Mouse (Mus musculus) myocyte (in vitro differentiated cells): ENCODE measurements at regions not wholly inside any gene's neighbourhood (a gene's known extent, or its start where the extent isn't known, plus 50 kb on each side); places are given as distances from the start of the nearest gene placed in this dataset.

Experiments
- H3K27me3 ChIP-seq: one replicate; pipeline ENCODE4 v1.6.1; 2011; ENCODE audit not compliant: control insufficient read depth, insufficient read depth, insufficient read length
- H3K36me3 ChIP-seq: one replicate; pipeline ENCODE4 v1.6.1; 2011; ENCODE audit not compliant: control insufficient read depth, insufficient read depth
- H3K4me2 ChIP-seq: one replicate; pipeline ENCODE4 v1.6.1; 2011; ENCODE audit warnings: low read depth, control low read depth
- H3K4me3 ChIP-seq: one replicate; pipeline ENCODE4 v1.5.1; 2011; ENCODE audit warnings: mild to moderate bottlenecking, control low read depth, moderate library complexity
- H3K79me2 ChIP-seq: one replicate; pipeline ENCODE4 v1.6.1; 2011; ENCODE audit not compliant: control insufficient read depth, insufficient read depth
- H3ac ChIP-seq: one replicate; pipeline ENCODE4 v1.6.1; 2011; ENCODE audit not compliant: control insufficient read depth, insufficient read length
- CEBPB ChIP-seq: IDR thresholded peaks from 2 replicates; pipeline ENCODE4 v1.6.1; 2011; ENCODE audit warnings: mild to moderate bottlenecking, moderate library complexity; ENCODE audit not compliant: poor library complexity, insufficient read depth, severe bottlenecking
- E2F4 ChIP-seq: IDR thresholded peaks from one replicate; pipeline ENCODE4 v1.6.1; 2011; ENCODE audit warnings: mild to moderate bottlenecking, control low read depth, moderate library complexity; ENCODE audit not compliant: insufficient read depth
- MAX ChIP-seq: IDR thresholded peaks from one replicate; pipeline ENCODE4 v1.6.1; 2011; ENCODE audit warnings: low read depth, mild to moderate bottlenecking, control low read depth
- MYOD1 ChIP-seq, 3 experiments: IDR thresholded peaks; one replicate each; pipeline ENCODE4 v1.6.1; 2011; ENCODE audit warnings: control low read depth in 2 of 3, low read depth in 2 of 3, mild to moderate bottlenecking in 2 of 3, moderate library complexity in 1 of 3; ENCODE audit not compliant: insufficient read length in 2 of 3, control insufficient read depth in 1 of 3
- MYOG ChIP-seq, 3 experiments: IDR thresholded peaks; one replicate each; pipeline ENCODE4 v1.6.1; 2011; ENCODE audit warnings: control low read depth in 2 of 3, low read depth in 2 of 3, mild to moderate bottlenecking in 2 of 3; ENCODE audit not compliant: insufficient read length in 2 of 3, control insufficient read depth in 1 of 3, insufficient read depth in 1 of 3
- POLR2A ChIP-seq: IDR thresholded peaks from one replicate; pipeline ENCODE4 v1.6.1; 2011; ENCODE audit warnings: low read depth, mild to moderate bottlenecking, control low read depth, moderate library complexity; ENCODE audit not compliant: insufficient read length
- POLR2AphosphoS2 ChIP-seq: IDR thresholded peaks from one replicate; pipeline ENCODE4 v1.6.1; 2011; ENCODE audit warnings: low read depth, control low read depth; ENCODE audit not compliant: insufficient read length
- REST ChIP-seq: IDR thresholded peaks from one replicate; pipeline ENCODE4 v1.6.1; 2011; ENCODE audit warnings: mild to moderate bottlenecking, control low read depth, moderate library complexity; ENCODE audit not compliant: insufficient read depth, insufficient read length
- SRF ChIP-seq: IDR thresholded peaks from one replicate; pipeline ENCODE4 v1.6.1; 2011; ENCODE audit warnings: low read depth; ENCODE audit not compliant: control insufficient read depth, insufficient read length
- TCF12 ChIP-seq: IDR thresholded peaks from one replicate; pipeline ENCODE4 v1.6.1; 2011; ENCODE audit warnings: mild to moderate bottlenecking, control low read depth; ENCODE audit not compliant: poor library complexity, insufficient read depth, severe bottlenecking
- TCF3 ChIP-seq: IDR thresholded peaks from one replicate; pipeline ENCODE4 v1.6.1; 2011; ENCODE audit warnings: low read depth, control low read depth; ENCODE audit not compliant: insufficient read length
- USF1 ChIP-seq: IDR thresholded peaks from one replicate; pipeline ENCODE4 v1.6.1; 2011; ENCODE audit warnings: low read depth, mild to moderate bottlenecking, control low read depth, moderate library complexity

GRCm38 (mm10) chr5:53329591-53329990 is 62.7 kb downstream of the Smim20 start:
- Histone ChIP-seq H3K27me3 (peaks cover 31% of the 10 kb centered on the region), H3K4me2 (no peak overlapping the region), H3ac (no peak overlapping the region)

GRCm38 (mm10) chr5:53336704-53337103 is 69.8 kb downstream of the Smim20 start:
- no peaks in the 10 kb centered on the region for H3K36me3 ChIP-seq
- H3K4me3 ChIP-seq = no peak overlapping the region
- H3K4me2 ChIP-seq = no peak overlapping the region
- H3K27me3 ChIP-seq = peaks cover 19% of the 10 kb centered on the region
- no peak overlapping the region for H3ac ChIP-seq
- no peak for TF ChIP-seq MYOG (IDR thresholded peaks at IDR 0.05; ENCODE audit: control insufficient read depth in 1 of 3, insufficient read depth in 1 of 3, insufficient read length in 2 of 3, low read depth in 2 of 3)
- TF ChIP-seq TCF3 = no peak
- no peak for TF ChIP-seq SRF
- TF ChIP-seq REST = no peak
- TF ChIP-seq POLR2AphosphoS2 = no peak
- no peak for TF ChIP-seq MYOD1 (IDR thresholded peaks at IDR 0.05; ENCODE audit: control insufficient read depth in 1 of 3, insufficient read length in 2 of 3, low read depth in 2 of 3)
- TF ChIP-seq CEBPB = no peak
- no peak for TF ChIP-seq E2F4
- no peak for TF ChIP-seq POLR2A
- TF ChIP-seq TCF12 = no peak
- TF ChIP-seq MAX = no peak
- TF ChIP-seq USF1 = no peak
- H3K79me2 ChIP-seq = no peaks in the 10 kb centered on the region

More at GRCm38 (mm10) chr5:53329591-53329990, 62.7 kb downstream of the Smim20 start:
- no peak overlapping the region for H3K4me3 ChIP-seq
- H3K79me2 ChIP-seq = no peaks in the 10 kb centered on the region
- H3K36me3 ChIP-seq = no peaks in the 10 kb centered on the region
- no peak for TF ChIP-seq TCF3
- TF ChIP-seq MYOG (IDR thresholded peaks at IDR 0.05; ENCODE audit: control insufficient read depth in 1 of 3, insufficient read depth in 1 of 3, insufficient read length in 2 of 3, low read depth in 2 of 3) = no peak
- TF ChIP-seq POLR2A = no peak
- TF ChIP-seq REST = no peak
- TF ChIP-seq E2F4 = no peak
- TF ChIP-seq TCF12 = no peak
- TF ChIP-seq CEBPB = no peak
- no peak for TF ChIP-seq USF1

DNA sequence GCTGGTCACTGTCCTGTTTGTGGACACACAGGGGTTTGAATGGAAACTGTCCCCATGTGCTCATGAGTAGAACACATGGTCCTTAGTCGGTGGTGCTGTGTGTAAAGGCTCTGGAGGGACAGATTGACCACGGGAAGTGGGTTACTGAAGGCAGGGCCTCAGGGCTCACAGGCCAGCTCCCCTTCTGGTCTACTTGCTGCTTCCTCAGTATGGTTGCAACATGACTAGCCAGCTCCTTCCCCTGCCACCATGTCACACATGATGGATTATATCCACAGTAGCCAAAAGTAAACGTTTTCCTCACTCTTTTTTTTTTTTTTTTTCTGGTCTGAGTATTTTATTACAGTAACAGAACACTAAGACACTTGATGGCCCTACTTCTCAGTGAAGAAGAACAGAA is 70.9 kb downstream of the Smim20 start:
- no peak overlapping the region for H3ac ChIP-seq
- no peak overlapping the region for H3K4me3 ChIP-seq
- no peak overlapping the region for H3K4me2 ChIP-seq
- peaks cover 19% of the 10 kb centered on the region for H3K27me3 ChIP-seq
- TF ChIP-seq USF1 (no peak), MYOD1 (IDR thresholded peaks at IDR 0.05; ENCODE audit: control insufficient read depth in 1 of 3, insufficient read length in 2 of 3, low read depth in 2 of 3) (no peak), SRF (no peak), REST (no peak), POLR2AphosphoS2 (no peak)
- no peaks in the 10 kb centered on the region for H3K36me3 ChIP-seq
- no peaks in the 10 kb centered on the region for H3K79me2 ChIP-seq

- H3ac ChIP-seq = no peak overlapping the region
- H3K4me3 ChIP-seq = no peak overlapping the region
- H3K36me3 ChIP-seq = no peaks in the 10 kb centered on the region
- H3K4me2 ChIP-seq = no peak overlapping the region
- no peak for TF ChIP-seq POLR2AphosphoS2
- TF ChIP-seq MYOD1 (IDR thresholded peaks at IDR 0.05; ENCODE audit: control insufficient read depth in 1 of 3, insufficient read length in 2 of 3, low read depth in 2 of 3) = no peak
- H3K27me3 ChIP-seq = peaks cover 4% of the 10 kb centered on the region
- no peaks in the 10 kb centered on the region for H3K79me2 ChIP-seq
These were observed 78.3 kb downstream of the Smim20 start for GRCm38 (mm10) chr5:53345164-53345563.

- Histone ChIP-seq H3K79me2 (no peaks in the 10 kb centered on the region), H3K27me3 (peaks cover 4% of the 10 kb centered on the region), H3K4me2 (no peak overlapping the region), H3ac (no peak overlapping the region), H3K4me3 (no peak overlapping the region), H3K36me3 (no peaks in the 10 kb centered on the region)
- TF ChIP-seq MAX (no peak), MYOG (IDR thresholded peaks at IDR 0.05; ENCODE audit: control insufficient read depth in 1 of 3, insufficient read depth in 1 of 3, insufficient read length in 2 of 3, low read depth in 2 of 3) (no peak), POLR2A (no peak), POLR2AphosphoS2 (no peak), USF1 (no peak), MYOD1 (IDR thresholded peaks at IDR 0.05; ENCODE audit: control insufficient read depth in 1 of 3, insufficient read length in 2 of 3, low read depth in 2 of 3) (no peak), TCF3 (no peak), E2F4 (no peak), SRF (no peak), REST (no peak), CEBPB (no peak), TCF12 (no peak)
These were observed 79.1 kb downstream of the Smim20 start for GRCm38 (mm10) chr5:53346028-53346427.
